Mouse (Mus musculus) bone marrow, adult 2 months (tissue): Measurements from ENCODE around the gene Slpi.

Experiments
- CTCF ChIP-seq: fragments of 200-500 bp; IDR thresholded peaks from 2 replicates; pipeline ENCODE4 v1.5.1; 2011; ENCODE audit warnings: low read length, control low read depth; ENCODE audit not compliant: control insufficient read depth, insufficient read depth
- POLR2A ChIP-seq: fragments of 200-500 bp; IDR thresholded peaks from 2 replicates; pipeline ENCODE4 v1.6.1; 2011; ENCODE audit warnings: low read depth, mild to moderate bottlenecking, control low read depth, low read length, borderline replicate concordance; ENCODE audit not compliant: control insufficient read depth

DNA sequence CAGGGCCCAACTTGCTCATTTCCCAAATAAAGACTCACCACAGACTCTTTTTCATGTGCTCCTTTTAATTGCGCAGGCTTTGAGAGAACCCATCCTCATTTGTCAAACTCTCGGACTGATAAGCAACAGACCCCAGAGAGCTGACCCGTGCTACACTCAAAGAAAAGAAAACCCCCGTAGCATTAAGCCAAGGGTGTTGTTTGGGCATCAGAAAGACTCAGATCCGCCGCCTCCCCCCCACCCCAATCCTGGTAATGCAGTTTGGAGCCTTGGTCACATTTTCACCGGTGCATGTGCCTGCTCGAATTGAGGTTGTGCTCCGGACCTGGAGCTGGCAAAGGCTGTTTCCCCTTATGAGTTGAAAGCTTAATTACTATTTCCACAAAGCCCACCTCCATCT lies 16.2 kb upstream of the Slpi start, which contains the start of gene Matn4:
- TF ChIP-seq POLR2A, result no peak
- TF ChIP-seq CTCF, result no peak
